Mouse (Mus musculus): ENCODE measurements around the gene Emp2.
"Not testable (repeated sequence)": the region's sequence is repeated elsewhere in the genome, so short reads cannot be mapped to it uniquely, and the experiment has no call there.

The Emp2 gene

GRCm38 (mm10) chr16:10319914-10320569 lies 6.3 kb upstream of the Emp2 start:
- DNase-seq (ENCODE audit: inconsistent age in 2 of 2, low spot score in 1 of 2) = no peak

GRCm38 (mm10) chr16:10317197-10317544 lies 3.4 kb upstream of the Emp2 start:
- DNase-seq (ENCODE audit: inconsistent age in 2 of 2, low spot score in 1 of 2) = no peak

- DNase-seq (ENCODE audit: inconsistent age in 2 of 2, low spot score in 1 of 2) = no peak
Measured at GRCm38 (mm10) chr16:10316493-10317196, 2.9 kb upstream of the Emp2 start.

GRCm38 (mm10) chr16:10313226-10313625 lies 542 bp downstream of the Emp2 start:
- peak in 1 of 2 experiments; percentile 9 for DNase-seq (ENCODE audit: inconsistent age in 2 of 2, low spot score in 1 of 2)

GRCm38 (mm10) chr16:10311989-10312388 lies 1.8 kb downstream of the Emp2 start:
- DNase-seq (ENCODE audit: inconsistent age in 2 of 2, low spot score in 1 of 2) = no peak

GRCm38 (mm10) chr16:10311086-10311485 lies 2.7 kb downstream of the Emp2 start:
- DNase-seq (ENCODE audit: inconsistent age in 2 of 2, low spot score in 1 of 2) = no peak

- DNase-seq (ENCODE audit: inconsistent age in 2 of 2, low spot score in 1 of 2) = no peak
Measured at GRCm38 (mm10) chr16:10310507-10310906, 3.3 kb downstream of the Emp2 start.

GRCm38 (mm10) chr16:10307351-10307750 lies 6.4 kb downstream of the Emp2 start:
- DNase-seq (ENCODE audit: inconsistent age in 2 of 2, low spot score in 1 of 2) = no peak

GRCm38 (mm10) chr16:10306101-10306500 lies 7.7 kb downstream of the Emp2 start:
- no peak for DNase-seq (ENCODE audit: inconsistent age in 2 of 2, low spot score in 1 of 2)

- no peak for DNase-seq (ENCODE audit: inconsistent age in 2 of 2, low spot score in 1 of 2)
Measured at GRCm38 (mm10) chr16:10301337-10301736, 12.4 kb downstream of the Emp2 start.

GRCm38 (mm10) chr16:10300231-10301186 lies 13.3 kb downstream of the Emp2 start:
- DNase-seq (ENCODE audit: inconsistent age in 2 of 2, low spot score in 1 of 2) = no peak

GRCm38 (mm10) chr16:10299637-10300036 lies 14.1 kb downstream of the Emp2 start:
- DNase-seq (ENCODE audit: inconsistent age in 2 of 2, low spot score in 1 of 2) = no peak

- no peak for DNase-seq (ENCODE audit: inconsistent age in 2 of 2, low spot score in 1 of 2)
Measured at GRCm38 (mm10) chr16:10297696-10298644, 15.8 kb downstream of the Emp2 start.

- no peak for DNase-seq (ENCODE audit: inconsistent age in 2 of 2, low spot score in 1 of 2)
Measured at GRCm38 (mm10) chr16:10288115-10288514, 25.7 kb downstream of the Emp2 start.

- peak in 1 of 2 experiments; percentile 35 for DNase-seq (ENCODE audit: inconsistent age in 2 of 2, low spot score in 1 of 2)
Measured at GRCm38 (mm10) chr16:10286513-10287268, 27.1 kb downstream of the Emp2 start.

GRCm38 (mm10) chr16:10281890-10282289 lies 31.9 kb downstream of the Emp2 start:
- DNase-seq (ENCODE audit: inconsistent age in 2 of 2, low spot score in 1 of 2) = no peak

- peak; percentile 70 to 93 for DNase-seq (ENCODE audit: inconsistent age in 2 of 2, low spot score in 1 of 2)
Measured at GRCm38 (mm10) chr16:10280286-10280951, 33.3 kb downstream of the Emp2 start.

GRCm38 (mm10) chr16:10276778-10277177 lies 37.0 kb downstream of the Emp2 start:
- DNase-seq (ENCODE audit: inconsistent age in 2 of 2, low spot score in 1 of 2) = not testable (repeated sequence)

GRCm38 (mm10) chr16:10274465-10274864 lies 39.3 kb downstream of the Emp2 start:
- DNase-seq (ENCODE audit: inconsistent age in 2 of 2, low spot score in 1 of 2) = peak in 1 of 2 experiments; percentile 39
